Mouse (Mus musculus): ENCODE measurements around the gene Igsf8. TPM values are rescaled to one million over a fixed set of nuclear protein-coding genes. Genes with fewer than 3 reads are reported as not detected.
"Not testable (repeated sequence)": the region's sequence is repeated elsewhere in the genome, so short reads cannot be mapped to it uniquely, and the experiment has no call there.

Igsf8 gene
- polyA plus RNA-seq, 1 experiment: not detected

GRCm38 (mm10) chr1:172221297-172222063 lies 40.0 kb upstream of the Igsf8 start:
- Histone ChIP-seq H3K27ac (ENCODE audit: insufficient read depth, low read depth, low read length) (no peak overlapping the region), H3K4me1 (ENCODE audit: control insufficient read depth, insufficient read depth, low read length) (peaks cover 9% of the 10 kb centered on the region), H3K4me3 (ENCODE audit: insufficient read depth, low read depth, low read length) (no peak overlapping the region)
- 77% methylated on average over 11 of the region's 11 CpGs for WGBS
- TF ChIP-seq POLR2A (IDR thresholded peaks at IDR 0.05; ENCODE audit: insufficient read depth, low read depth, low read length) (no peak), CTCF (IDR thresholded peaks at IDR 0.05; ENCODE audit: insufficient read depth, low read depth, low read length) (no peak)

DNA sequence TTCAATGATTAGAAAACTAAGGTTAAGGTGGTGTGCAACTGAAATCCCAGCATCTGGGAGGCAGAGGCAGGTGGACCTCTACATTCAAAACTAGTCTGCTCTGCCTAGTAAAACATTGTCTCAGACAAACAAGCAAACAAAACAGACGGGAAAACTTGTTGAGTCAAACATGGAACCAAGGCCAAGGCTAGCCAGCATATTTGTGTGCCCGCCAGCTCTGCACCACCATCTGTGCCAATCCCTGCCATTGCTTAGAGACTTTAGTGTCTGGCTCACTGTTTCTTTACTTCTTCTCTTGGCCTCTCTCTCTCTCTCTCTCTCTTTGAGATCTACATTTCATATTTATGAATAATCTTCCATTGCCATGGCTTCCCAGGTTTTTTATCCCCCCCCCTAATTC lies 33.2 kb upstream of the Igsf8 start:
- Histone ChIP-seq H3K27ac (ENCODE audit: insufficient read depth, low read depth, low read length) (no peak overlapping the region), H3K4me3 (ENCODE audit: insufficient read depth, low read depth, low read length) (no peak overlapping the region), H3K4me1 (ENCODE audit: control insufficient read depth, insufficient read depth, low read length) (no peaks in the 10 kb centered on the region)
- TF ChIP-seq POLR2A (IDR thresholded peaks at IDR 0.05; ENCODE audit: insufficient read depth, low read depth, low read length) (no peak), CTCF (IDR thresholded peaks at IDR 0.05; ENCODE audit: insufficient read depth, low read depth, low read length) (no peak)
- 71% methylated on average over 2 of the region's 2 CpGs for WGBS

DNA sequence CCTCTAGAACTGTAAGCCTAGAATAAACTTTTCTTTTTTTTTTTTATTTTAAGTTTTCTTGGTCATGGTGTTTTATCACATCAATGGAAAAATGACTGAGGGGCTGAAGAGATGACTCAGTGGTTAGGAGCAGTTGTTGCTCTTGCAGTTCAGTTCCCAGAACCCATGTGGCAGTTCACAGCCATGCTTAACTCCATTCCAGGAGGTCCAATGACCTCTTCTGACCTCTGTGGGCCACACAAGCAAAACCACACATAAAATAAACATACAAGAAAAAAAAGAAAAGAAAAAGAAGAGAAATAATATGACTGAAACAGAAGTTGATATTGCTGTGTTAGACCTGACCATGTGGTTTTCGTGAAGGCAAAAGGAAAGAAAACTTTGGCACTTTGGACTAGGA lies 32.2 kb upstream of the Igsf8 start:
- H3K4me3 ChIP-seq (ENCODE audit: insufficient read depth, low read depth, low read length): no peak overlapping the region
- TF ChIP-seq POLR2A (IDR thresholded peaks at IDR 0.05; ENCODE audit: insufficient read depth, low read depth, low read length) (no peak), CTCF (IDR thresholded peaks at IDR 0.05; ENCODE audit: insufficient read depth, low read depth, low read length) (no peak)
- no peaks in the 10 kb centered on the region for H3K4me1 ChIP-seq (ENCODE audit: control insufficient read depth, insufficient read depth, low read length)
- 95% methylated on average over 1 of the region's 1 CpGs for WGBS
- no peak overlapping the region for H3K27ac ChIP-seq (ENCODE audit: insufficient read depth, low read depth, low read length)

GRCm38 (mm10) chr1:172240945-172241708 lies 20.3 kb upstream of the Igsf8 start:
- 0 out of 2 replicates have a peak, but pooled peaks cover 2% of the 10 kb centered on the region for H3K4me1 ChIP-seq (ENCODE audit: control insufficient read depth, insufficient read depth, low read length)
- no peak overlapping the region for H3K4me3 ChIP-seq (ENCODE audit: insufficient read depth, low read depth, low read length)
- no peak for TF ChIP-seq POLR2A (IDR thresholded peaks at IDR 0.05; ENCODE audit: insufficient read depth, low read depth, low read length)
- no peak for TF ChIP-seq CTCF (IDR thresholded peaks at IDR 0.05; ENCODE audit: insufficient read depth, low read depth, low read length)
- 52% methylated on average over 6 of the region's 6 CpGs for WGBS
- no peak overlapping the region for H3K27ac ChIP-seq (ENCODE audit: insufficient read depth, low read depth, low read length)

- WGBS: 39% methylated on average over 2 of the region's 2 CpGs
- Histone ChIP-seq H3K4me1 (ENCODE audit: control insufficient read depth, insufficient read depth, low read length) (0 out of 2 replicates have a peak, but pooled peaks cover 2% of the 10 kb centered on the region), H3K4me3 (ENCODE audit: insufficient read depth, low read depth, low read length) (no peak overlapping the region), H3K27ac (ENCODE audit: insufficient read depth, low read depth, low read length) (no peak overlapping the region)
- no peak for TF ChIP-seq CTCF (IDR thresholded peaks at IDR 0.05; ENCODE audit: insufficient read depth, low read depth, low read length)
- no peak for TF ChIP-seq POLR2A (IDR thresholded peaks at IDR 0.05; ENCODE audit: insufficient read depth, low read depth, low read length)
Measured at GRCm38 (mm10) chr1:172242401-172242800, 19.0 kb upstream of the Igsf8 start.

DNA sequence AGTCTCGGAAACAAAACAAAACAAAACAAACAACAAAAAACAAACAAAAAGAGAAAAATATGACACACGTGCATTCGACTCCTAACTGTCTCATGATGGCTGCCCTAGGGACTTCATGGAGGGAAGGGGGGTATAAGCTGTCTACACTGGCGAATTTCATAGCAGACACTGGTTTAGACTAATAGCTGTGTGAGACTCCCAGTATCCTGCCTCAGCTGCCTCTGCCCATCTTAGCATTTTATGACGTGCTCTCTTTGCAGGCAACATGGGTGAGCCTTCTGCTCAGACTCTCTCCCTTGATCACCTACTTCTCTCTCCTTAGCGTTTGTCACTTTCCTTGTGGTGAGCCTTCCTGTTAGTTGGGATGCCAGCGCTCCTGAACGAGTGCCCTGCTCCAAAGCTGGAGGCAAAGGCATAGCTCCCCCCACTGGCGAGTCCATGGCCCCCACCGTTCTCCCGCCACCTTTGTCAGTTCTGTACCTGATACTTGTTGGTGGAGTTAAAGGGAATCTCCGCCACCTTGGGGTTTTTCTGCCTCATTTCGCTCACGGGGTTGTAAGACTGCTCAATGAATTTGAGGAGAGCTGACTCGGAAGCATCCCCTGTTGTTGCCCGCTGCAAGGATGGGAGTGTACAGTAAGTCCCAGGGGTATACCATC lies 17.8 kb upstream of the Igsf8 start:
- H3K27ac ChIP-seq (ENCODE audit: insufficient read depth, low read depth, low read length): no peak overlapping the region
- TF ChIP-seq POLR2A (IDR thresholded peaks at IDR 0.05; ENCODE audit: insufficient read depth, low read depth, low read length): no peak
- no peak for TF ChIP-seq CTCF (IDR thresholded peaks at IDR 0.05; ENCODE audit: insufficient read depth, low read depth, low read length)
- 46% methylated on average over 16 of the region's 16 CpGs for WGBS
- 0 out of 2 replicates have a peak, but pooled peaks cover 2% of the 10 kb centered on the region for H3K4me1 ChIP-seq (ENCODE audit: control insufficient read depth, insufficient read depth, low read length)
- H3K4me3 ChIP-seq (ENCODE audit: insufficient read depth, low read depth, low read length): no peak overlapping the region

DNA sequence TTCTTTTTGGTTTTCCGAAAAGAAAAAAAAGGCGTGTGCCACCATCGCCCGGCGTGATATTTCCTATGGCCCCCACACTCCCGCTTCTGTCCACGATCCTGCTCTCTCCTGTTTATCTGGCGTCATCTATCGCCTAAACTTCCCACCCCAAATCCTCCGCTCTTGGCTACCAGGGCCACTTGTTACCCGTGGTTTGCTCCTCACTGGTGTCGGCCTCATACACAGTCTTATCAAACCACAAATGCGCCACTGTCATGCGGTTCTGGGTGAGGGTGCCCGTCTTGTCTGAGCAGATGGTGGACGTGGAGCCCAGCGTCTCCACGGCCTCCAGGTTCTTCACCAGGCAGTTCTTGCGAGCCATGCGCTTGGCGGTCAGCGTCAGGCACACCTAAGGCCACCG lies 16.8 kb upstream of the Igsf8 start:
- H3K4me1 ChIP-seq (ENCODE audit: control insufficient read depth, insufficient read depth, low read length); H3K27ac ChIP-seq (ENCODE audit: insufficient read depth, low read depth, low read length); H3K4me3 ChIP-seq (ENCODE audit: insufficient read depth, low read depth, low read length): not testable (repeated sequence)
- 78% methylated on average over 23 of the region's 23 CpGs for WGBS

DNA sequence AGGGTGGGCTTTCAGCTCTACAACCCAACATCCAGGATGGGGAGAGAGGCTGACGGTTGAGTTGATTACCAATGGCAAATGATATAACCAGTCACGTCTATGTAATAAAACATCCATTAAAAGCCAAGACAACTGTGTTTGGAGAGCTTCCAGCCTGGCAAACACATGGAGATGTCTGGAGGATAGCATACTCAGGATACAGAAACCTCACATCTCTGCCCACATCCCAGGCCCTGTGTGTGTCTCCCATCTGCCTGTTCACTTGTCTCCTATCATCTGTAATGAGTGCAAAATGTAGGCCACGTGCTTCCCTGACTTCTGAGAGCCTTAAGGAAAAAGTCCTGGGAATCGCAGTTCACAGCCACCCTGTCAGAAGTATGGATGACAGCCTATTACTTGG lies 14.2 kb upstream of the Igsf8 start:
- TF ChIP-seq POLR2A (IDR thresholded peaks at IDR 0.05; ENCODE audit: insufficient read depth, low read depth, low read length) (no peak), CTCF (IDR thresholded peaks at IDR 0.05; ENCODE audit: insufficient read depth, low read depth, low read length) (no peak)
- WGBS: 71% methylated on average over 4 of the region's 4 CpGs
- 0 out of 2 replicates have a peak, but pooled peaks cover 2% of the 10 kb centered on the region for H3K4me1 ChIP-seq (ENCODE audit: control insufficient read depth, insufficient read depth, low read length)
- no peak overlapping the region for H3K4me3 ChIP-seq (ENCODE audit: insufficient read depth, low read depth, low read length)
- H3K27ac ChIP-seq (ENCODE audit: insufficient read depth, low read depth, low read length): no peak overlapping the region

DNA sequence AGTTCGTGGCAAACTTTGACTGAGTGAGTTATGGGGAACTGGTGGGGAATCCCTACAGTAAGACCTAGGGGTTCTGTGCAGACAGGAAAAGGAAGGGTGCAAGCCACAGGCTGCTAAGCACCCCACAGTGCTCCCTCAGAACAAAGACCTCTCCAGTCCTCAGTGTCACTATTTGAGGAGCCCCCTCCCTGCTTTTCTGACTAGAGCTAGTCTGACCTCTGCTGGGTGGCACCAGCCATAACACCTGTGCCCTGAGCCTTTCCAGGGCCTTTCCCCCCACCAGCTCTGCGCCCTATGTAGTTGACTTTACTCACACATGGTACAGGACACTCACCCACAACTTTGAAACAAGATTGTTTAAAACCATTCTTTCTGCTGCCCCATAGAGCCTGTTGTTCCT lies 13.8 kb upstream of the Igsf8 start:
- WGBS: 45% methylated on average over 2 of the region's 2 CpGs
- TF ChIP-seq POLR2A (IDR thresholded peaks at IDR 0.05; ENCODE audit: insufficient read depth, low read depth, low read length) (no peak), CTCF (IDR thresholded peaks at IDR 0.05; ENCODE audit: insufficient read depth, low read depth, low read length) (0 out of 2 replicates have a peak, but pooled peaks have one; percentile 18)

More for the DNA sequence above, 13.8 kb upstream of the Igsf8 start:
- Histone ChIP-seq H3K27ac (ENCODE audit: insufficient read depth, low read depth, low read length) (no peak overlapping the region), H3K4me3 (ENCODE audit: insufficient read depth, low read depth, low read length) (no peak overlapping the region), H3K4me1 (ENCODE audit: control insufficient read depth, insufficient read depth, low read length) (0 out of 2 replicates have a peak, but pooled peaks cover 2% of the 10 kb centered on the region)
